Mouse (Mus musculus): ENCODE measurements around the gene Spdl1.

DNA sequence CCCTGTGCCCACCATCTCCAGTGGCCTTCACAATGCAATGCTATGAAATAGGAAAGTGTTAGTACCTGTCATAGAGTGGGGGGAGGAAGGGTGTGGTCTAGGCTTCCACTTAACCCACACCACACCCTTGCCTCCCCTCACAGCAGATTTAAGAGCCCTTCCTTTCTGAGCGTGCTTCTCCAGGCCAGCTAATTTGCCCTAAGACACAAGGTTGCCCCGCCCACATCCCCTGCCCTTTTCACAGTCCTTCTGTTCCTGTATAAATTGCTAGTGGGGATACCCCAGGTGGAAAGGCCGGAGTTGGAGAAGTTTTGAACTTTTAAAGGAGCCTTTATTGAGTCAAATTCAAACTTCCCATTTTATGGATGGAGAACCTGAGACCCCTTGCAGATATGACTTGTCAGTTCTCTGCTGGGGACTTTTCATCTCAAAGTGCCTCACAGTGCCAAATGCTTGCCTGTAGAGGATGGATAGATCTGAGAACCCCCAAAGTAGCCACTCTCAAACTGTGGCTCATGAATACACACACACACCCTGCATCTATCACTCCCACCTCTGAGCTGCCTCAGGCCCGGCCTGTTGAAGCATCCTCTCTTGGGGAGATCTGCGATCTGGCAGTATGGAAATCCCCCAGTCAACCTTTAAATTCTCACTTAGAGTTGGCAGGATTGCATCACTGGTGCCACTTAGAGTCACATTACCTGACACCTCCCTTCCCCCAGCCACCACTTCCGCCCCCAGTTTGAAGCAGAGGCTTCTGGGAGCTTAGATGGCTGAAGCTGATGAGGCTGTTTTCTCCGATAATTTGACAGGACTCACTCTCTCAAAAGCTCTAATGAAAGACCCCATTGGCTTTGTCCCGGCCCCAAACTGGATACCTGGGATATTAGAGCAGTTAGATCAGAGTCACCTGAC is 50.7 kb downstream of the Spdl1 start:
- TF ChIP-seq GATA1 (IDR thresholded peaks at IDR 0.05; ENCODE audit: low read length) (no peak), TAL1 (IDR thresholded peaks at IDR 0.05; ENCODE audit: low read length) (no peak)

Data from erythroblast, embryonic 14.5 days (primary cell).